In the genomic region with DNA sequence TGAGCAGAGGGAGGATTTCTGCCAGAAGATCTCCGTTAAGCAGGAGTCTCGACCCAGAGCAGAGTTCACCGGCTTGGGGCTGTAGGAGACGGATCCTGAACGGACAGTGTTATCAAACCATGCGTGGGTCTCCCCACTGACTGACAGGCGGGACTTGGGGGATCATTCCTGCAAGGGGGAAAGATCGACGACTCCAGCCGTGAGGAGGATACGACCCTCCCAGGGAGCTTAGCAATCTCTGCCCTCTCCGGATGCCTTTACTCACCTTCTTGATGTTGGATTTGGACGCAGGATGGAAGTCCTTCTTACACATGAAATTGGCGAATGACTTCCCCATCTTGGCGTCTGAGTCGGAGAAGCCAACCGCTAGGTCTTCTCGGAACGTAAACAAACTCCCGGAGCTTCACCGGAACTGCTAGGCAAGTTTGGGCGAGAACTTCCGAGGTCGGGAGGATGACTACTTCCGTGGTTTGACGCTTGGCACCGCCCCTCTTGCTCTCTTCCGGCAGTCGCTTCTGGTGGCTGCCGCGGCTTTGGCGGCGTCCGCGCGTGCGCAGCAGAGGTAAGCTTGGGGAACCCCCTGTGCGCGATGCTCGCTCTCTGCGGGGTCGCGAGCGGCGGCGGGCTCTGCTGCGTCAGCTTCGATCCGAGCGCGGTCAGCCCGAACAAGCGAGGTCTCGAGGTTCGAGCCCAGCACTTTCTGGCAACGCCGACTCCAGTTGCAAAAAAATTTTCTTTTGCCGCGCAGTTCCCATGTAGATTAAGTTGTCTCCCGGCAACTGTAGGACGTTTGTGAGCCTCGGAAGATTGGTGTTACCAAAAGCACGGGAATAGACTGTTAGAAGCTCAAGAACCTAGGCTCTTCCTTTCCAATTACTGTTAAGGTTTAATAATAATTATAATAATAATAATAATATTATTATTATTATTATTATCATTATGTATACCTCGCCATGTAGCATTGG, we compare ENCODE assay signal across 8 mouse cellular contexts. TPM values are rescaled to one million over a fixed set of nuclear protein-coding genes. Genes with fewer than 3 reads are reported as not detected.
DNase-seq lines count a peak whose midpoint lies in the region; ATAC-seq lines count a peak whose summit lies in the region.

A gene (plus strand): TSS at position 450 of the 965 bp plus-strand sequence.
A gene (minus strand): TSS at position 550 of the 965 bp plus-strand sequence.

- no peaks in the 10 kb centered on the region for H3K9me3 ChIP-seq in intestine, embryonic 14.5 days (ENCODE audit: control insufficient read depth, low read length)

- under 1% methylated on average over 64 of the region's 64 CpGs for WGBS in intestine, embryonic 14.5 days

- no peaks in the 10 kb centered on the region for H3K27me3 ChIP-seq in intestine, embryonic 14.5 days (replicated peaks; ENCODE audit: control insufficient read depth, insufficient read depth, low read length)

- H3K9ac ChIP-seq in intestine, embryonic 14.5 days (ENCODE audit: low read length), result peak within 1 kb of the TSS; percentile 81

- peak within 1 kb of the TSS; percentile 82 for H3K27ac ChIP-seq in intestine, embryonic 14.5 days (ENCODE audit: low read depth)

- H3K4me1 ChIP-seq in intestine, embryonic 14.5 days (replicated peaks; ENCODE audit: control insufficient read depth, insufficient read depth, low read length), result peaks cover 7% of the 10 kb centered on the region

- intact Hi-C loops in left cerebral cortex, postnatal 14 days (cut with DNase I), result loop anchor here (5.0 kb wide), 1 partner anchor 75 kb away; a partner anchor contains a TSS

- peaks cover 25% of the 10 kb centered on the region for H3K36me3 ChIP-seq in intestine, embryonic 14.5 days (ENCODE audit: control insufficient read depth, insufficient read depth, low read length)

- ATAC-seq in intestine, embryonic 14.5 days (replicated peaks; ENCODE audit: low FRiP score, low TSS enrichment, low read depth), result peak; percentile 96

- H3K4me2 ChIP-seq in intestine, embryonic 14.5 days (ENCODE audit: low read length), result peak within 1 kb of the TSS; percentile 86

- H3K4me3 ChIP-seq in intestine, embryonic 14.5 days (ENCODE audit: low read depth, low read length), result peak within 1 kb of the TSS; percentile 99

- DNase-seq in adrenal gland, adult 18-20 months (ENCODE audit: low spot score in 2 of 2), result peak; percentile 87 to 91
- peak; percentile 98 for DNase-seq in embryo, embryonic 11 days
- DNase-seq in gastrocnemius, postnatal 25 days, result peak; percentile 95
- peak; percentile 93 for DNase-seq in intestine, embryonic 14.5 days (ENCODE audit: low spot score)
- DNase-seq in left cerebral cortex, postnatal 14 days (ENCODE audit: low spot score in 2 of 2), result peak; percentile 95 to 96
- DNase-seq in mesoderm, embryonic 11.5 days (ENCODE audit: low read depth, low spot score), result peak; percentile 98
- peak; percentile 90 to 93 for DNase-seq in right cerebral cortex, postnatal 36 days (ENCODE audit: low spot score in 2 of 2)
- DNase-seq in yolk sac, embryonic 10.5 days (ENCODE audit: low spot score), result peak; percentile 94

RNA-seq across cellular contexts. Expression of the first gene that starts in this region (rescaled TPM):
- 10 to 100 TPM; 18.8 to 21.2 TPM for total RNA-seq in adrenal gland, adult 18-20 months (2021)
- total RNA-seq in gastrocnemius, postnatal 25 days (2021), result 10 to 100 TPM; 30.4 to 33.6 TPM
- 12.2 and 12.6 TPM in 2 replicates for polyA plus RNA-seq in intestine, embryonic 14.5 days (2014; fragmentation: Nextera tagmentation; extraction: Ambion mirVana)
- 10 to 100 TPM; 13.6 to 14.4 TPM for total RNA-seq in left cerebral cortex, postnatal 14 days (2021)

RNA-seq across cellular contexts. Expression of the second gene that starts in this region (rescaled TPM):
- 10 to 100 TPM; 12.9 to 16.7 TPM for total RNA-seq in adrenal gland, adult 18-20 months (2021)
- total RNA-seq in gastrocnemius, postnatal 25 days (2021), result 10 to 100 TPM in 1 of 2 experiments, 1 to 10 TPM in 1; 9.9 to 10.0 TPM
- polyA plus RNA-seq in intestine, embryonic 14.5 days (2014; fragmentation: Nextera tagmentation; extraction: Ambion mirVana), result 22.3 and 24.5 TPM in 2 replicates
- 10 to 100 TPM; 23.0 to 23.6 TPM for total RNA-seq in left cerebral cortex, postnatal 14 days (2021)

Comparison
In these comparisons a context has a peak if more than half of its experiments do, and no peak if none do; other contexts are left out.
1. Peak in every context shown above with its lines: DNase-seq, ATAC-seq, H3K4me3 ChIP-seq and H3K27ac ChIP-seq.